Mouse (Mus musculus) kidney, embryonic 16.5 days (tissue): ENCODE measurements around the gene 4921517D22Rik. TPM values are rescaled to one million over a fixed set of nuclear protein-coding genes. Genes with fewer than 3 reads are reported as not detected.

ENCODE experiments used
- ATAC-seq: fragments of 200-750 bp; cut with Nextera tagmentation; 2 replicates; pipeline ENCODE4 v1.8.0; 2017; ENCODE audit warnings: moderate TSS enrichment; ENCODE audit not compliant: low FRiP score, low TSS enrichment
- H3K27ac ChIP-seq: fragments of 300-500 bp; sonication (generic); 2 replicates; pipeline ENCODE4 v1.5.1; 2014; ENCODE audit warnings: low read length
- H3K27me3 ChIP-seq: fragments of 300-500 bp; sonication (generic); 2 replicates; pipeline ENCODE4 v1.6.1; 2014; ENCODE audit warnings: low read length, control low read depth, mixed read lengths; ENCODE audit not compliant: insufficient read depth
- H3K36me3 ChIP-seq: fragments of 300-500 bp; sonication (generic); 2 replicates; pipeline ENCODE4 v1.6.1; 2014; ENCODE audit warnings: low read length, control low read depth, mixed read lengths; ENCODE audit not compliant: insufficient read depth
- H3K4me1 ChIP-seq: fragments of 300-500 bp; sonication (generic); 2 replicates; pipeline ENCODE4 v1.6.1; 2014; ENCODE audit warnings: low read length, control low read depth, mixed read lengths; ENCODE audit not compliant: insufficient read depth
- H3K4me2 ChIP-seq: fragments of 300-500 bp; sonication (generic); replicated peaks from 2 replicates; pipeline ENCODE4 v1.6.1; 2014; ENCODE audit warnings: low read depth, low read length
- H3K4me3 ChIP-seq: fragments of 300-500 bp; sonication (generic); 2 replicates; pipeline ENCODE4 v1.5.1; 2014; ENCODE audit warnings: mild to moderate bottlenecking, low read length
- H3K9ac ChIP-seq: fragments of 300-500 bp; sonication (generic); replicated peaks from 2 replicates; pipeline ENCODE4 v1.6.1; 2014; ENCODE audit warnings: low read length
- H3K9me3 ChIP-seq: fragments of 300-500 bp; sonication (generic); 2 replicates; pipeline ENCODE4 v1.6.1; 2016; ENCODE audit warnings: low read length, control low read depth
- WGBS: fragments of 180-500 bp; shearing (Covaris S2); extraction: QIAGEN DNeasy Blood & Tissue Kit; methylation state at CpG from one replicate; pipeline ENCODE4 v1.1.7; 2014; 5-methylcytosine and 5-hydroxymethylcytosine counted together
- polyA plus RNA-seq: library from polyadenylated mRNA; unstranded; fragments of >200 nt; fragmentation: Nextera tagmentation; extraction: Ambion mirVana; gene quantifications from 2 replicates; pipeline ENCODE4 v1.2.1, GENCODE M21; 2015

4921517D22Rik gene
- polyA plus RNA-seq, 1 experiment from 2014 or later: not detected

DNA sequence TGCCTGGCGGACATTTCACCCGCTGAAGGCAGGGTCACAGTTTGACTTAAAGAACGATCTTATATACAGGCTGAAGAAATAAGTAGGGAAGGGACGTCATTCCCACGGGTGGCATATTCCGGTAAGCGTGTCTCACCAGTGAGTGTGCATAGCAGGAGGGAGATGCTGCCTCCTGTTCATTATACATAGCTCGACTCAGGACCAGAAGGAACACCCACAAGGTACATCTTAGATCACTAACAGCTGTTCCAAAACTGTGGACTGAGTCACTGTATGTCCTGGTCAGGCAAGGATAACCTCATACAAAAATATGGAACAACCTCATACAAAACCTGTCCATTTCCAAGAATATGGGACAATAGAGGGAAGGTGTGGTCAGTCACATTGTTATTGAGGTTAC is 5.2 kb upstream of the 4921517D22Rik start:
- Histone ChIP-seq H3K36me3 (no peaks in the 10 kb centered on the region), H3K9me3 (no peaks in the 10 kb centered on the region), H3K27ac (no peak overlapping the region), H3K4me2 (no peak overlapping the region), H3K4me1 (no peaks in the 10 kb centered on the region), H3K4me3 (no peak overlapping the region), H3K27me3 (no peaks in the 10 kb centered on the region), H3K9ac (no peak overlapping the region)
- WGBS: 91% methylated on average over 8 of the region's 8 CpGs
- ATAC-seq: no peak

DNA sequence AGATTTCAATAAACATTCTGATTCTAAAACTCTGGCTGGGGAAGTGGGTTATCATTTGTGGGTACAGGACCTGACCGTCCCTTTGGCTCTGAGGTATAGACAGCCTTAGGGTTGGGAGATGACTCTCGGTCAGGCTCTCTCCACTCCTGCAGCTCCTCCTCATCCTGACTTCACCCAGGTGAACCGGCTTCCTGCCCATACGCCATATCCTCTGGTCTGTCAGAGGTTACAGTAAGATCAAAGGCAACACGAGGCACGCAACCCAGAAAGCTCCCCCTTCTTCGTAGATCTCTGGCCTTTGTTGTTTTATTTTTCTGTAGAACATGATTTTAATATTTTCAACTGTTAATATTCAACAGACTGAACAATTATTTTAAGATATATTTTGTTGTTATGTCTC is 1.9 kb upstream of the 4921517D22Rik start:
- WGBS: 72% methylated on average over 7 of the region's 7 CpGs

DNA sequence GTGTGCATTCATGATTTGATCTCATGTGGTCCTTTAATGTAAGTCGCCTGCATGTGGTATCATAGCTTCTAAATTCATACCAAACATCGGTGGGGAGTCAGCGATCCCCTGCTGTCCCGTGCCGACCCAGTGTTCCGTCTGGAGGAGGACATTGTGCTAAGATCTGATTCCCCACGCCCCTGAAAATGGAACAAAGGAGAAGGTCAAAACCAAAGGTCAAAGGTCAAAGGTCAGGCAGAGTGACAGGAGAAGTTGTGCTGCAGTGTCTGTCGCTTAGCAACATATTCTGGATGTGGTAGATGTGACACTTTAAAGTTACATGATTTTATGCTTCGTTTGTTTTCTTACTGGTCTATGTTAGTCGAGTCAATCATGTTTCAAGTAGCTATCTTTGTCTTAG is 2.4 kb downstream of the 4921517D22Rik start:
- H3K27ac ChIP-seq: no peak overlapping the region
- H3K4me1 ChIP-seq: no peaks in the 10 kb centered on the region
- H3K4me3 ChIP-seq: no peak overlapping the region
- H3K4me2 ChIP-seq: no peak overlapping the region
- ATAC-seq: no peak
- no peaks in the 10 kb centered on the region for H3K36me3 ChIP-seq
- no peaks in the 10 kb centered on the region for H3K27me3 ChIP-seq
- no peak overlapping the region for H3K9ac ChIP-seq
- WGBS: 74% methylated on average over 10 of the region's 10 CpGs
- H3K9me3 ChIP-seq: no peaks in the 10 kb centered on the region

More for the DNA sequence above, 1.9 kb upstream of the 4921517D22Rik start:
- H3K4me1 ChIP-seq: no peaks in the 10 kb centered on the region
- ATAC-seq: no peak
- H3K4me3 ChIP-seq: no peak overlapping the region
- no peaks in the 10 kb centered on the region for H3K9me3 ChIP-seq
- H3K4me2 ChIP-seq: no peak overlapping the region
- no peak overlapping the region for H3K9ac ChIP-seq
- no peaks in the 10 kb centered on the region for H3K36me3 ChIP-seq
- no peak overlapping the region for H3K27ac ChIP-seq
- no peaks in the 10 kb centered on the region for H3K27me3 ChIP-seq

DNA sequence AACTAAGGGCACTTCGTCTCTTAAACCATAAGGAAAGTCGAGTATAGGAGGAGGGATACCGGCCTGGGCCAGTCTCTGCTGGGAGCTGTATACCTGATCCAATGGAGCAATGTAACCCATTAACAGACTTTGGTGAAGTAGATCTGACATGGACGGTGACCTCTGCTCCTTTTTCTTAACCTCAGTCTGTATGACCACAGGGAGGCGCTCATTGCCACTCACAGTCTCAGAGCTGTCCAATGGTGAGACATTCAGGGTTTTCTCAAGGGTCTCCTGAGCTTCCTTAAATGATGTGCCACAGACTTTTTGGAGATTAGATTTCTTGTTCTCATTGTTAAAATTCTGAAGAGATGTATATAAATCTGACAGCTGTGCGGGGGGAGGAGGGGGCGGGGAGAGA is 3.3 kb downstream of the 4921517D22Rik start:
- 79% methylated on average over 7 of the region's 7 CpGs for WGBS
- Histone ChIP-seq H3K4me2 (no peak overlapping the region), H3K27me3 (no peaks in the 10 kb centered on the region), H3K9ac (no peak overlapping the region), H3K27ac (no peak overlapping the region), H3K36me3 (no peaks in the 10 kb centered on the region), H3K4me1 (no peaks in the 10 kb centered on the region), H3K9me3 (no peaks in the 10 kb centered on the region), H3K4me3 (no peak overlapping the region)
- no peak for ATAC-seq

DNA sequence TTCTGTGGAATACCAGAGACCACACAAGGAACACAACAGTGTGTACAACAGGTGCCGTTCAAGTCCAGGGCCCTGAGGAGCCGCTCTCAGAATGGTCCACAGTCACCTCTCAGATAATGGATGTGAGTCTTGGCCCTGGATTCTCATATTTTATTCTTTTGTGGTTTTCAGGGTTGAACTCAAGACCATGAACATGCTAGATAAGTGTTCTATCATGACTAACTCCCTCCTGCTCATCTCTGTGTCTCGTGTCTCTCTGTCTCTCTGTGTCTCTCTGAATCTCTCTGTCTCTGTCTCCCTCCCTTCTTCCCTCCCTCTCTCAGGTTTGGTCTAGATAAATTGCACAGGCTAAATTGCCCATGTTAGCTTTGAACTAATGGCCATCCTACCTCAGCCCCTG is 4.1 kb downstream of the 4921517D22Rik start:
- ATAC-seq: no peak

DNA sequence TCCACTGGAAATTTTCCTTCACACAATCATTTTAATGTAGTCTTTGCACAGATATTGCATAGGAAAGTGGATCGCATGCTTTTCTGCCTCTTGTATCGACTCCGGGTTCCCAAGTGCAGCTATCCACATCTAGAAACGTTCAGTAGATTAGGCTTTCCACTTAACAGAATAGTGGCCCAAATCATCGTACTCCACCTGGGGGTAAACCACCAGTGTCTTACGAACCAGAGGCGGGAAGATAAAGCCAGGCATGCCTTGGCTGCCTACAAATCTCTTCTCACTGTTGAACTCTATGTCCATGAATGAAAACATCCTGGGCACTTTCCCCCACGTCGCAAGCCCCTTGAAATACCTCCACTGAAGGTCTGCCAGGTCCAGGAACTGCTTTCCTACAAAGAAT is 4.6 kb downstream of the 4921517D22Rik start:
- Histone ChIP-seq H3K9ac (no peak overlapping the region), H3K4me3 (no peak overlapping the region), H3K4me1 (no peaks in the 10 kb centered on the region), H3K27me3 (no peaks in the 10 kb centered on the region), H3K4me2 (no peak overlapping the region), H3K27ac (no peak overlapping the region), H3K9me3 (no peaks in the 10 kb centered on the region), H3K36me3 (no peaks in the 10 kb centered on the region)
- no peak for ATAC-seq
- WGBS: 87% methylated on average over 9 of the region's 9 CpGs

More for the DNA sequence above, 4.1 kb downstream of the 4921517D22Rik start:
- H3K36me3 ChIP-seq: no peaks in the 10 kb centered on the region
- no peaks in the 10 kb centered on the region for H3K9me3 ChIP-seq
- no peak overlapping the region for H3K4me3 ChIP-seq
- WGBS: 86% methylated on average over 3 of the region's 3 CpGs
- no peaks in the 10 kb centered on the region for H3K27me3 ChIP-seq
- no peak overlapping the region for H3K27ac ChIP-seq
- no peaks in the 10 kb centered on the region for H3K4me1 ChIP-seq
- no peak overlapping the region for H3K9ac ChIP-seq
- H3K4me2 ChIP-seq: no peak overlapping the region

DNA sequence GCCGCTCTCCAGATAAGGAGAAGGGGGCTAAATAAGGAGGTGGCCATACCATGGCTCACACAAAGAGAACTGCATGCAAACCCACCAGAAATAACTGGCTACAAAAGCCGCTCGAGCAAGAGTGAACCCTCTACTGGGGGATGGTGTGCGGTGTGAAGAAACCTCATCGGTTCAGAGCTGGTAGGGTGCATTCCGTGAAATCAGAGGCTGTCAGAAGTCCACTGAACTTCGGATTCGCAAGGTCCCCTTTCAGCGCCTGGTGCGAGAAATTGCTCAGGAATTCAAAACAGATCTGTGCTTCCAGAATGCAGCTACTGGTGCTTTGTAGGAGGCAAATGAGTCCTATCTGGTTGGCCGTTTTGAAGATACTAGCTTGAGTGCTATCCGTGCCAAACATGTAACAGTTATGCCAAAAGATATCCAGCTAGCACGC is 5.6 kb downstream of the 4921517D22Rik start:
- H3K9me3 ChIP-seq: no peaks in the 10 kb centered on the region
- no peak overlapping the region for H3K9ac ChIP-seq
- no peak overlapping the region for H3K4me3 ChIP-seq
- H3K4me1 ChIP-seq: no peaks in the 10 kb centered on the region
- no peak for ATAC-seq
- 74% methylated on average over 13 of the region's 13 CpGs for WGBS
- H3K27me3 ChIP-seq: no peaks in the 10 kb centered on the region
- no peaks in the 10 kb centered on the region for H3K36me3 ChIP-seq
- no peak overlapping the region for H3K4me2 ChIP-seq
- no peak overlapping the region for H3K27ac ChIP-seq

DNA sequence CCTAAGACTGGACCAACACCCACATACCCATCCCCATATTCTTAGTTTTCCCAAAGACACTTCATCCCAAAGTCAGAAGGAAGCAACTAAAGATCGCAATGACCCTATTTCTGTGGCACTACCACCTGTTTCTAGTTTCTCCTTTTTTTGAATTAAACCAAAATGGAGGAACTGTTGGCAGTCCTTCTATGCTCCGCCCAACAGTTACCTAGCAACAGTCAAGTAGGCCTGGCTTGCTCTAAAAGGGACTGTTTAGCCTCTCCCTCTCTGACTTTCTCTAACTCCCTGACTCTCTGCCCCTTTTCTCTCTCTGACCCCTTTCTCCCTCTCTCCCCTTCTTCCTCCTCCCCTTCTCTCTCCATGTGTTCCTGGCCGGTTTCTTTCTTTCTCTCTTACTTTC is 8.7 kb downstream of the 4921517D22Rik start:
- no peak for ATAC-seq
- H3K27me3 ChIP-seq: no peaks in the 10 kb centered on the region
- H3K9ac ChIP-seq: no peak overlapping the region
- H3K4me2 ChIP-seq: no peak overlapping the region
- H3K4me3 ChIP-seq: no peak overlapping the region
- H3K9me3 ChIP-seq: no peaks in the 10 kb centered on the region
- no peaks in the 10 kb centered on the region for H3K4me1 ChIP-seq
- 90% methylated on average over 3 of the region's 3 CpGs for WGBS
- no peak overlapping the region for H3K27ac ChIP-seq
- H3K36me3 ChIP-seq: no peaks in the 10 kb centered on the region

DNA sequence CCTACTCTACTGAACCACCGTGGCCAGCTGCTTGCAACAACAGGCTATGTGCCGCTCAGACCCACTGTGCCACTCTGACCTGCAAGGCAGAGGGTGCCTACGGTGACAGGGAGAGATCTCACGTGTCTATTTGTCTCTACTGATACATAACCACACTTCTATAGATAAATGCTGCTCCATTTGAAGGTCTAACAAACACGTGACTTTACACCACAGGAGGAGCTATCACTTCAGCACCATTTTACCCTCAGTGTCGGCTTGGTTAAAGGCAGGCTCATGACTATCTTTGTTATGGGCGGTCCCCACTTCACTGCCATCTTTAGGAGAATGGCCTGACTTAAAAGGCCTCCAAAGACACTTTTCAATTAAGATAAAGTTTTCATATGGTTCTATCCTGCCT is 11.3 kb downstream of the 4921517D22Rik start:
- ATAC-seq: no peak
- 29% methylated on average over 7 of the region's 7 CpGs for WGBS

DNA sequence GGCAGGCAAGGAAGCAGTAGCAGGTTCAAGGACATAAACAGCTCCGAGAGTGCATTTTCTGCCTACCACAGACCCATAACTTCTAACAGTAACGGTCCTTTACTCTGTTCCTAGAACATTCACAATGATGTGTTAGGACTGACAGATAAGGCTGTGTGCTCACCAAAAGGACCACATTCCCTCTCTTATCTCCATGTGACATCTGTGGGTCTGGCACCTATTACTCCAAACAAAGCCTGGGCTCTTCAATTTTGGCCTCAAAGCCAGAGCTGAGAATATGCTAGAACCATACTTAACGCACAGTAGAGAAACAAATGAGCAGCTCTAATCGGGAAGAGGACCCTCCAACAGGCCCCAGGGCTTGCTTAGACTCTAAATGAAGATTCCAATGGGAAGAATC is 14.0 kb downstream of the 4921517D22Rik start:
- WGBS: 70% methylated on average over 4 of the region's 4 CpGs
- Histone ChIP-seq H3K27ac (no peak overlapping the region), H3K9me3 (no peaks in the 10 kb centered on the region), H3K4me1 (no peaks in the 10 kb centered on the region), H3K36me3 (no peaks in the 10 kb centered on the region), H3K9ac (no peak overlapping the region), H3K4me2 (no peak overlapping the region), H3K27me3 (no peaks in the 10 kb centered on the region), H3K4me3 (no peak overlapping the region)
- ATAC-seq: no peak

More for the DNA sequence above, 11.3 kb downstream of the 4921517D22Rik start:
- no peak overlapping the region for H3K27ac ChIP-seq
- no peak overlapping the region for H3K4me3 ChIP-seq
- H3K9ac ChIP-seq: no peak overlapping the region
- H3K4me1 ChIP-seq: no peaks in the 10 kb centered on the region
- H3K4me2 ChIP-seq: no peak overlapping the region
- H3K9me3 ChIP-seq: no peaks in the 10 kb centered on the region
- no peaks in the 10 kb centered on the region for H3K36me3 ChIP-seq
- H3K27me3 ChIP-seq: no peaks in the 10 kb centered on the region

DNA sequence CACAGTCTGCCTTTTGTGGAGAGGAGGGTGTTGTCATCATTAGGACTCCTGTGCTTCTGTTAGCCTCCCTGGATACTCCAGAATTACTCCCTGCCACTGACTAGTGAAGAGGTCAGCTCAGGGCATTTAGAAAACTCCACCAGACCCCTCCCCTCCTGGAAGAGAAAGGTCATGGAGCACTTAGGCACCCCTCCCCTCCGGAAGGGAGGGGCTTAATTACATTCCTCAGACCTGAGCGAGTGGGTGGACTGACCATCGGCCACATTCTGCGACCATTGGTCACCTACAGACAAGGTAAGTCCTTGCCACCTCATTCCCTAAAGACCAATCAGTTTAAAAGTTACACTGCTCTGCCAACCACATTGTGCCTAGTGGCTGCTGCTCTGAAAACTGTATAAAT is 14.6 kb downstream of the 4921517D22Rik start:
- no peak for ATAC-seq
- 39% methylated on average over 4 of the region's 4 CpGs for WGBS
- Histone ChIP-seq H3K27me3 (no peaks in the 10 kb centered on the region), H3K27ac (no peak overlapping the region), H3K4me1 (peaks cover 4% of the 10 kb centered on the region), H3K36me3 (no peaks in the 10 kb centered on the region), H3K9ac (no peak overlapping the region), H3K4me2 (no peak overlapping the region), H3K9me3 (no peaks in the 10 kb centered on the region), H3K4me3 (no peak overlapping the region)
